Mouse (Mus musculus) gastrocnemius, postnatal 14 days (tissue): ENCODE results near the gene Pnliprp1. TPM values are rescaled to one million over a fixed set of nuclear protein-coding genes. Genes with fewer than 3 reads are reported as not detected.

Experiments used
- DNase-seq: peaks from one replicate; pipeline ENCODE4 v3.0.0; 2021; ENCODE audit warnings: mixed read lengths
- intact Hi-C: fragments of 180-260 bp; cut with DNase I; formaldehyde crosslinking; loops from one replicate; pipeline ENCODE4 v1.15.1; 2025; ENCODE audit warnings: low total_unique reads
- long read RNA-seq, 2 experiments: library from polyadenylated mRNA; stranded (forward); transcript quantifications; one replicate each; pipeline ENCODE4 v2.0.0; 2021
- total RNA-seq, 2 experiments: library from RNA; stranded (reverse); gene quantifications; 2 replicates each; pipeline ENCODE4 v1.2.3; 2021

Gene Pnliprp1
- total RNA-seq, result not detected
- long read RNA-seq, experiment 1, result 0 reads
- long read RNA-seq, experiment 2, result 0 reads

- intact Hi-C loops, result no loop called here
- DNase-seq, result no peak
Measured at GRCm38 (mm10) chr19:58728445-58729031, at the start of gene Pnliprp1. TSS of gene Pnliprp1 (plus strand) at chr19:58728887.

- DNase-seq, result no peak
- intact Hi-C loops, result no loop called here
Measured at GRCm38 (mm10) chr19:58688933-58689332, 39.8 kb upstream of the Pnliprp1 start.

- intact Hi-C loops, result no loop called here
- DNase-seq, result no peak
Measured at GRCm38 (mm10) chr19:58695314-58695713, 33.4 kb upstream of the Pnliprp1 start.

- intact Hi-C loops, result no loop called here
- DNase-seq, result no peak
Measured at GRCm38 (mm10) chr19:58696235-58696634, 32.5 kb upstream of the Pnliprp1 start.

- DNase-seq, result no peak
- intact Hi-C loops, result no loop called here
Measured at GRCm38 (mm10) chr19:58704556-58704955, 24.1 kb upstream of the Pnliprp1 start.

- DNase-seq, result no peak
- intact Hi-C loops, result no loop called here
Measured at GRCm38 (mm10) chr19:58708611-58709010, 20.1 kb upstream of the Pnliprp1 start.

GRCm38 (mm10) chr19:58717925-58718324, 10.8 kb upstream of the Pnliprp1 start:
- intact Hi-C loops, result no loop called here
- DNase-seq, result no peak

GRCm38 (mm10) chr19:58720439-58720838, 8.2 kb upstream of the Pnliprp1 start:
- intact Hi-C loops, result no loop called here
- no peak for DNase-seq

- intact Hi-C loops, result no loop called here
- no peak for DNase-seq
Measured at GRCm38 (mm10) chr19:58726551-58726950, 2.1 kb upstream of the Pnliprp1 start.

GRCm38 (mm10) chr19:58727756-58728155, 931 bp upstream of the Pnliprp1 start:
- intact Hi-C loops, result no loop called here
- no peak for DNase-seq

- intact Hi-C loops, result no loop called here
- no peak for DNase-seq
Measured at GRCm38 (mm10) chr19:58733216-58733615, 4.5 kb downstream of the Pnliprp1 start.

- no peak for DNase-seq
- intact Hi-C loops, result no loop called here
Measured at GRCm38 (mm10) chr19:58738111-58738510, 9.4 kb downstream of the Pnliprp1 start.

GRCm38 (mm10) chr19:58741036-58741435, 12.3 kb downstream of the Pnliprp1 start:
- intact Hi-C loops, result no loop called here
- no peak for DNase-seq

- intact Hi-C loops, result no loop called here
- no peak for DNase-seq
Measured at GRCm38 (mm10) chr19:58742711-58743110, 14.0 kb downstream of the Pnliprp1 start.

GRCm38 (mm10) chr19:58743736-58744135, 15.0 kb downstream of the Pnliprp1 start:
- DNase-seq, result no peak
- intact Hi-C loops, result no loop called here

GRCm38 (mm10) chr19:58747498-58748000, 18.9 kb downstream of the Pnliprp1 start:
- intact Hi-C loops, result no loop called here
- no peak for DNase-seq

GRCm38 (mm10) chr19:58750822-58751221, 22.1 kb downstream of the Pnliprp1 start:
- intact Hi-C loops, result no loop called here
- DNase-seq, result no peak

- no peak for DNase-seq
- intact Hi-C loops, result no loop called here
Measured at GRCm38 (mm10) chr19:58751504-58751903, 22.8 kb downstream of the Pnliprp1 start.

- DNase-seq, result no peak
- intact Hi-C loops, result no loop called here
Measured at GRCm38 (mm10) chr19:58758871-58759270, 30.2 kb downstream of the Pnliprp1 start.

- no peak for DNase-seq
- intact Hi-C loops, result no loop called here
Measured at GRCm38 (mm10) chr19:58759423-58759822, 30.7 kb downstream of the Pnliprp1 start, which contains the start of gene Pnliprp2. TSS of gene Pnliprp2 (plus strand) at chr19:58759719.

GRCm38 (mm10) chr19:58762316-58762715, 33.6 kb downstream of the Pnliprp1 start:
- intact Hi-C loops, result no loop called here
- DNase-seq, result no peak
